Mouse (Mus musculus): ENCODE results near the gene Efcab1. TPM values are rescaled to one million over a fixed set of nuclear protein-coding genes. Genes with fewer than 3 reads are reported as not detected.

Efcab1 gene
- polyA plus RNA-seq, 1 experiment from 2014 or later, result 5.8 TPM

GRCm38 (mm10) chr16:14979228-14979627, 72.8 kb downstream of the Efcab1 start:
- no peaks in the 10 kb centered on the region for H3K27me3 ChIP-seq (ENCODE audit: control insufficient read depth, insufficient read depth, low read length)
- DNase-seq (ENCODE audit: low spot score) (no peak), ATAC-seq (ENCODE audit: insufficient read depth, low FRiP score, low TSS enrichment) (no peak)
- H3K9ac ChIP-seq (ENCODE audit: low read length), result no peak overlapping the region
- H3K4me2 ChIP-seq (ENCODE audit: low read depth), result no peak overlapping the region
- no peak overlapping the region for H3K4me3 ChIP-seq (ENCODE audit: low read depth, low read length)
- no peak overlapping the region for H3K27ac ChIP-seq (ENCODE audit: low read depth, low read length)
- no peaks in the 10 kb centered on the region for H3K4me1 ChIP-seq (ENCODE audit: control insufficient read depth, insufficient read depth, low read length)
- no peaks in the 10 kb centered on the region for H3K36me3 ChIP-seq (ENCODE audit: control insufficient read depth, insufficient read depth, low read length)
- 93% methylated on average over 2 of the region's 2 CpGs for WGBS
- no peaks in the 10 kb centered on the region for H3K9me3 ChIP-seq (ENCODE audit: control insufficient read depth, low read length)

GRCm38 (mm10) chr16:14989614-14990268, 83.3 kb downstream of the Efcab1 start:
- H3K27ac ChIP-seq (ENCODE audit: low read depth, low read length), result no peak overlapping the region
- no peaks in the 10 kb centered on the region for H3K4me1 ChIP-seq (ENCODE audit: control insufficient read depth, insufficient read depth, low read length)
- H3K9ac ChIP-seq (ENCODE audit: low read length), result no peak overlapping the region
- ATAC-seq (ENCODE audit: insufficient read depth, low FRiP score, low TSS enrichment), result no peak
- DNase-seq (ENCODE audit: low spot score), result no peak
- no peak overlapping the region for H3K4me2 ChIP-seq (ENCODE audit: low read depth)
- H3K9me3 ChIP-seq (ENCODE audit: control insufficient read depth, low read length), result no peaks in the 10 kb centered on the region
- no peaks in the 10 kb centered on the region for H3K36me3 ChIP-seq (ENCODE audit: control insufficient read depth, insufficient read depth, low read length)
- WGBS, result 86% methylated on average over 6 of the region's 6 CpGs
- no peaks in the 10 kb centered on the region for H3K27me3 ChIP-seq (ENCODE audit: control insufficient read depth, insufficient read depth, low read length)
- H3K4me3 ChIP-seq (ENCODE audit: low read depth, low read length), result no peak overlapping the region

- no peak overlapping the region for H3K9ac ChIP-seq (ENCODE audit: low read length)
- H3K27ac ChIP-seq (ENCODE audit: low read depth, low read length), result no peak overlapping the region
- DNase-seq (ENCODE audit: low spot score) (no peak), ATAC-seq (ENCODE audit: insufficient read depth, low FRiP score, low TSS enrichment) (no peak)
- 70% methylated on average over 3 of the region's 3 CpGs for WGBS
- H3K4me3 ChIP-seq (ENCODE audit: low read depth, low read length), result no peak overlapping the region
- H3K9me3 ChIP-seq (ENCODE audit: control insufficient read depth, low read length), result no peaks in the 10 kb centered on the region
- no peaks in the 10 kb centered on the region for H3K4me1 ChIP-seq (ENCODE audit: control insufficient read depth, insufficient read depth, low read length)
- H3K27me3 ChIP-seq (ENCODE audit: control insufficient read depth, insufficient read depth, low read length), result no peaks in the 10 kb centered on the region
- H3K36me3 ChIP-seq (ENCODE audit: control insufficient read depth, insufficient read depth, low read length), result no peaks in the 10 kb centered on the region
- no peak overlapping the region for H3K4me2 ChIP-seq (ENCODE audit: low read depth)
These were observed 84.6 kb downstream of the Efcab1 start for GRCm38 (mm10) chr16:14991001-14991400.

- no peaks in the 10 kb centered on the region for H3K36me3 ChIP-seq (ENCODE audit: control insufficient read depth, insufficient read depth, low read length)
- no peak overlapping the region for H3K9ac ChIP-seq (ENCODE audit: low read length)
- H3K27me3 ChIP-seq (ENCODE audit: control insufficient read depth, insufficient read depth, low read length), result no peaks in the 10 kb centered on the region
- DNase-seq (ENCODE audit: low spot score) (no peak), ATAC-seq (ENCODE audit: insufficient read depth, low FRiP score, low TSS enrichment) (no peak)
- H3K4me2 ChIP-seq (ENCODE audit: low read depth), result no peak overlapping the region
- 81% methylated on average over 3 of the region's 3 CpGs for WGBS
- H3K4me3 ChIP-seq (ENCODE audit: low read depth, low read length), result no peak overlapping the region
- H3K4me1 ChIP-seq (ENCODE audit: control insufficient read depth, insufficient read depth, low read length), result no peaks in the 10 kb centered on the region
- H3K27ac ChIP-seq (ENCODE audit: low read depth, low read length), result no peak overlapping the region
- no peaks in the 10 kb centered on the region for H3K9me3 ChIP-seq (ENCODE audit: control insufficient read depth, low read length)
These were observed 86.2 kb downstream of the Efcab1 start for GRCm38 (mm10) chr16:14992461-14993107.

- no peak for ATAC-seq (ENCODE audit: insufficient read depth, low FRiP score, low TSS enrichment)
- Histone ChIP-seq H3K4me3 (ENCODE audit: low read depth, low read length) (no peak overlapping the region), H3K4me2 (ENCODE audit: low read depth) (no peak overlapping the region), H3K9ac (ENCODE audit: low read length) (no peak overlapping the region), H3K9me3 (ENCODE audit: control insufficient read depth, low read length) (no peaks in the 10 kb centered on the region), H3K36me3 (ENCODE audit: control insufficient read depth, insufficient read depth, low read length) (no peaks in the 10 kb centered on the region), H3K4me1 (ENCODE audit: control insufficient read depth, insufficient read depth, low read length) (no peaks in the 10 kb centered on the region), H3K27me3 (ENCODE audit: control insufficient read depth, insufficient read depth, low read length) (no peaks in the 10 kb centered on the region), H3K27ac (ENCODE audit: low read depth, low read length) (no peak overlapping the region)
- no peak for DNase-seq (ENCODE audit: low spot score)
- WGBS, result 77% methylated on average over 2 of the region's 2 CpGs
These were observed 108.3 kb downstream of the Efcab1 start for GRCm38 (mm10) chr16:15014724-15015123.
